ENCODE assay signal across 7 mouse cellular contexts in the genomic region with DNA sequence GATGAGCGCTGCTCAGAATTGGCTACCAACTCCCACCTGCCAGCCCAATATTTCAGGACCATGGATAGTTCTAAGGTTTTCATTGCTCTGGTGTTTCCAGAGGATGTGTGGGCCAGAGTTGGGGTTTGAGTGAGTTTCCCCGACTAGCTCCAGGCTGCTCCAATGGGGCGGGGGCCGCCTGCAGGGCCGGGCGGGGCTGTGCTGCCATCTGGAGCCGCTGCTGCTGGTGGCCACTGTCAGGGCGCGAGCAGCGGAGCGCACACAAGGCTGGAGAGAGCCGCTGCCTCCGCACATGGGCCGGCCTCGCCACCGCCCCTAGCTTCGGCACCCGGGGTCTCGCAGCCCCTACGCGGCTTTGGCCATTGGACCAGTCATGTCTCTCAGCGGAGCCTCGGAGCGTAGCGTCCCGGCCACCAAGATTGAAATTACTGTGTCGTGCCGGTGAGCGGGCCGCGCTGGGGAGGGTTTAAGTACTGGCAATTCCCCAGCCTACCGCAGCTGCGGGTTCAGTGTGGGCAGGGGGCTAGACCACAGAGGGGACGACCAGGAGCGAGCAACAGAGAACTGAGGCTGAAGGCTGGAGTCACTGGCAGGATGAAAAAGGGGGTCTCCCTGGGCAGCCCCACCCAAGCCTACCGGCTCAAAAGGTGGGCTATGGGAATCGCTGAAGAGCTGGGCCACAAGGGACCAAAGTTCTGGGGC. TPM values are rescaled to one million over a fixed set of nuclear protein-coding genes. Genes with fewer than 3 reads are reported as not detected.
DNase-seq lines count a peak whose midpoint lies in the region; TF ChIP-seq lines count a peak whose summit lies in the region.

Cpne9 (plus strand) TSS at position 207 of the 702 bp plus-strand sequence.

- no peak within 1 kb of the TSS for H3K27ac ChIP-seq in cortical plate, adult 2 months (ENCODE audit: insufficient read depth, low read length)

- no peaks in the 10 kb centered on the region for H3K9me3 ChIP-seq in E14TG2a.4 (ENCODE audit: low read length)

- TF ChIP-seq CTCF in E14TG2a.4 (conservative IDR thresholded peaks at IDR 0.05; ENCODE audit: low read length): no peak
- TF ChIP-seq CTCF in cortical plate, adult 2 months (IDR thresholded peaks at IDR 0.05; ENCODE audit: extremely low read depth, insufficient read depth, low read length): no peak

- no peak within 1 kb of the TSS for H3ac ChIP-seq in myocyte (ENCODE audit: control insufficient read depth, insufficient read length)

- H3K79me2 ChIP-seq in myocyte (ENCODE audit: control insufficient read depth, insufficient read depth): no peaks in the 10 kb centered on the region

- H3K4me1 ChIP-seq in E14TG2a.4 (replicated peaks; ENCODE audit: low read depth, low read length): peaks cover 45% of the 10 kb centered on the region
- H3K4me1 ChIP-seq in cortical plate, adult 2 months (ENCODE audit: control insufficient read depth, insufficient read depth, low read length): 0 out of 2 replicates have a peak, but pooled peaks cover 1% of the 10 kb centered on the region

- H3K36me3 ChIP-seq in E14TG2a.4 (ENCODE audit: insufficient read depth, low read length) (peaks cover 41% of the 10 kb centered on the region), myocyte (ENCODE audit: control insufficient read depth, insufficient read depth) (no peaks in the 10 kb centered on the region)

- H3K4me3 ChIP-seq in E14TG2a.4 (replicated peaks; ENCODE audit: low read length) (peak within 1 kb of the TSS; percentile 77), myocyte (no peak within 1 kb of the TSS)
- peak within 1 kb of the TSS; percentile 56 for H3K4me3 ChIP-seq in cortical plate, adult 2 months (ENCODE audit: insufficient read depth, low read length)

- TF ChIP-seq POLR2A in cortical plate, adult 2 months (IDR thresholded peaks at IDR 0.05; ENCODE audit: extremely low read depth, insufficient read depth, low read length): no peak
- no peak for TF ChIP-seq POLR2A in myocyte (IDR thresholded peaks at IDR 0.05; ENCODE audit: insufficient read length, low read depth)

- H3K27me3 ChIP-seq in E14TG2a.4 (ENCODE audit: insufficient read depth, low read length): peaks cover 14% of the 10 kb centered on the region
- H3K27me3 ChIP-seq in myocyte (ENCODE audit: control insufficient read depth, insufficient read depth, insufficient read length): peaks cover 28% of the 10 kb centered on the region

- intact Hi-C loops in heart, postnatal 14 days (cut with DNase I): no loop called here

- H3K4me2 ChIP-seq in myocyte (ENCODE audit: low read depth): no peak within 1 kb of the TSS

- DNase-seq in 416B (ENCODE audit: low read depth): peak; percentile 27
- peak; percentile 7 to 10 for DNase-seq in heart, postnatal 14 days
- no peak for DNase-seq in layer of hippocampus, postnatal 36 days
- DNase-seq in spleen, postnatal 14 days (ENCODE audit: low spot score in 2 of 2): no peak

TF ChIP-seq in myocyte, 11 proteins besides CTCF, POLR2A, EP300 and RAD21:
- TF ChIP-seq MAX (IDR thresholded peaks at IDR 0.05; ENCODE audit: low read depth): no peak
- no peak for TF ChIP-seq CEBPB (IDR thresholded peaks at IDR 0.05; ENCODE audit: insufficient read depth, poor library complexity, severe bottlenecking)
- peak; percentile 44 for TF ChIP-seq REST (IDR thresholded peaks at IDR 0.05; ENCODE audit: insufficient read depth, insufficient read length)
- no peak for TF ChIP-seq MYOG (IDR thresholded peaks at IDR 0.05; ENCODE audit: control insufficient read depth in 1 of 3, insufficient read depth in 1 of 3, insufficient read length in 2 of 3, low read depth in 2 of 3)
TF ChIP-seq in myocyte: peak in this region for 1.

RNA-seq across cellular contexts. Expression of gene Cpne9, which starts in this region (rescaled TPM):
- polyA plus RNA-seq in cortical plate, adult 2 months (2012; rRNA removed): 136 and 163 TPM in 2 replicates
- total RNA-seq in heart, postnatal 14 days (2021): under 1 TPM; 0.05 to 0.29 TPM
- 10 to 100 TPM; 17.6 to 22.7 TPM for total RNA-seq in layer of hippocampus, postnatal 36 days (2021)
- 0.08 TPM for polyA plus RNA-seq in myocyte (2012; fragmentation: generic; extraction: Trizol)

Comparison
In these comparisons a context has a peak if more than half of its experiments do, and no peak if none do; other contexts are left out.
1. RNA of gene Cpne9 (total RNA-seq): 17.6 to 22.7 TPM in layer of hippocampus, postnatal 36 days; 0.05 to 0.29 TPM in heart, postnatal 14 days; every median in the first group is over 10 times any median in the second.
2. RNA of gene Cpne9 (polyA plus RNA-seq): 136 to 163 TPM in cortical plate, adult 2 months; 0.08 TPM in myocyte (single experiment); every median in the first group is over 100 times any median in the second.
3. Peak in DNase-seq in heart, postnatal 14 days; RNA of the gene not detected or under 1 TPM.